Mouse (Mus musculus): ENCODE data around the gene Wdr5.
"Not testable (repeated sequence)": the region's sequence is repeated elsewhere in the genome, so short reads cannot be mapped to it uniquely, and the experiment has no call there.

DNA sequence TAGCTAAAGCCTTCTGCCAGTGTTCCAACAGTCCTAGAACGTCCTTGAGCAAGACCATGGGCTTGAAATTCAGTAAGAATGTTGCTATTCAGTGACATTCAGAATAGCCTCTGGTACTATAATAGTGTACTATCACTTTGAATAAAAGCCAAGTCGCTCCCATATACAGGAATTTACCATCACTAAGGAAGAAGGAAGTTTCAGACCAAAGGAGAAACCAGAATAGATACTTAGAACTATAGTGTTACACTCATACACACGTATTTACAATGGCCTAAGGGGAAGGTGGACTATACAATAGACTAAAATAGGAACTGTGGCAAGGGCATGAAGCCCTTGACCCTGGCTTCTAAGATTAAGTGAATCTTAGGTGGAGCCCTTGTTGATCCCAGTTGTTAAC, 30.6 kb downstream of the Wdr5 start:
- not testable (repeated sequence) for TF ChIP-seq CTCF (IDR thresholded peaks at IDR 0.05; ENCODE audit: extremely low read depth, insufficient read depth, insufficient read length, insufficient replicate concordance); POLR2A (IDR thresholded peaks at IDR 0.05; ENCODE audit: low read depth, low read length)
